Mouse (Mus musculus) olfactory bulb, adult 2 months (tissue): Measurements from ENCODE around the gene Lrrc46.

Experiments
- CTCF ChIP-seq: fragments of 200-500 bp; IDR thresholded peaks from 2 replicates; pipeline ENCODE4 v1.5.1; 2012; ENCODE audit warnings: low read depth, mild to moderate bottlenecking, low read length, moderate library complexity; ENCODE audit not compliant: insufficient read depth
- POLR2A ChIP-seq: fragments of 200-500 bp; IDR thresholded peaks from 2 replicates; pipeline ENCODE4 v1.6.1; 2012; ENCODE audit warnings: mild to moderate bottlenecking, low read depth, low read length, moderate library complexity; ENCODE audit not compliant: insufficient read depth

DNA sequence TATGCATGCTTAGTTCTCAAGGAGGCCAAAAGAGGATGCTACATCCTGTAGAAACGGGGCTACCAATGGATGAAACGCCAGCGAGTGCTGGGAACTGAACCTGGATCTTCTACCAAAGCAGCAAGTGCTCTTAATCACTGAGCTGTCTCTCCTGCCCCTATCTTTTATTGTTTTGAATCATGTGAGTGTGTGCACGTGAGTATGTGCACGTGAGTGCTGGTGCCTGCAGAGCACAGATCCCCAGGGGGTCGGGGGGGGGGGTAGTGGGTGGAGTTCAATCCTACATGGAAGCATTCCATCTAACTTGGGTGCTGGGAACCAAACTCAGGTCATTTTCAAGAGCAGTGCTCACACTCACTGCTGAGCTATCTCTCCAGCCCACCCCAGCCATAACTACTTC, 45.2 kb upstream of the Lrrc46 start:
- no peak for TF ChIP-seq POLR2A
- TF ChIP-seq CTCF = no peak
